Mouse (Mus musculus) megakaryocyte, embryonic 14.5 days (primary cell): ENCODE results near the gene Setd7.

Source experiments
- FLI1 ChIP-seq: IDR thresholded peaks from 2 replicates; pipeline ENCODE4 v1.6.1; 2012; ENCODE audit warnings: low read length, inconsistent platforms, mixed read lengths
- GATA1 ChIP-seq: IDR thresholded peaks from 3 replicates; pipeline ENCODE4 v1.6.1; 2012; ENCODE audit warnings: mixed read lengths, low read length, inconsistent platforms, borderline replicate concordance

GRCm38 (mm10) chr3:51596538-51596937 lies 35.9 kb upstream of the Setd7 start:
- TF ChIP-seq GATA1 (no peak), FLI1 (no peak)
